21 mouse cellular contexts compared by ENCODE assay signal in genomic region chr3:116123827-116124226, GRCm38 (mm10). TPM values are rescaled to one million over a fixed set of nuclear protein-coding genes. Genes with fewer than 3 reads are reported as not detected.
"Had no signal": no experiment of that assay in that cellular context is flagged by ENCODE, and none has a peak within 500 bp of the region (broad histone marks: within the 10 kb centered on the region; RNA-seq: fewer than 3 reads in every experiment).

No protein-coding gene starts in this region.

- H3K4me2 ChIP-seq: liver, embryonic 13.5 days; liver, embryonic 15.5 days; lung, embryonic 15.5 days; midbrain, embryonic 11.5 days; midbrain, embryonic 13.5 days; midbrain, embryonic 15.5 days; neural tube, embryonic 12.5 days had no signal

- H3K36me3 ChIP-seq: midbrain, embryonic 15.5 days had no signal

- H3K27ac ChIP-seq: liver, embryonic 13.5 days; liver, embryonic 15.5 days; lung, embryonic 15.5 days; macrophage; midbrain, embryonic 13.5 days; midbrain, embryonic 15.5 days; neural tube, embryonic 12.5 days had no signal

- H3K27me3 ChIP-seq: liver, embryonic 13.5 days; liver, embryonic 15.5 days; lung, embryonic 15.5 days; midbrain, embryonic 13.5 days; midbrain, embryonic 15.5 days; neural tube, embryonic 12.5 days had no signal

- H3K9ac ChIP-seq: liver, embryonic 13.5 days; liver, embryonic 15.5 days; lung, embryonic 15.5 days; midbrain, embryonic 13.5 days; midbrain, embryonic 15.5 days; neural tube, embryonic 12.5 days had no signal

- H3K9me3 ChIP-seq: liver, embryonic 13.5 days; liver, embryonic 15.5 days; lung, embryonic 15.5 days; megakaryocyte, embryonic 14.5 days; midbrain, embryonic 13.5 days; midbrain, embryonic 15.5 days; neural tube, embryonic 12.5 days had no signal

- H3K4me3 ChIP-seq: liver, embryonic 13.5 days; liver, embryonic 15.5 days; lung, embryonic 15.5 days; megakaryocyte, embryonic 14.5 days; midbrain, embryonic 13.5 days; midbrain, embryonic 15.5 days; neural tube, embryonic 12.5 days had no signal

- DNase-seq: liver, embryonic 13.5 days; lung, adult 2 months; lung, postnatal 14 days; lung, postnatal 36 days; right cerebral cortex, adult 18-20 months; right cerebral cortex, postnatal 25 days; right cerebral cortex, postnatal 4 days; spleen, adult 18-20 months; thymus, adult 18-20 months; thymus, postnatal 14 days; thymus, postnatal 36 days had no signal

- ATAC-seq: lung, postnatal 0 days; midbrain, embryonic 13.5 days; midbrain, embryonic 15.5 days had no signal

RNA-seq across cellular contexts. Expression of gene Vcam1, which starts 5.7 kb away (rescaled TPM):
- total RNA-seq: monocyte, adult 5-6 weeks had no signal
